Mouse (Mus musculus) heart, embryonic 12.5 days (tissue): ENCODE results near the gene Eif5a. TPM values are rescaled to one million over a fixed set of nuclear protein-coding genes. Genes with fewer than 3 reads are reported as not detected.
"Not testable (repeated sequence)": the region's sequence is repeated elsewhere in the genome, so short reads cannot be mapped to it uniquely, and the experiment has no call there.

Experiments
- ATAC-seq: fragments of 200-750 bp; cut with Nextera tagmentation; 2 replicates; pipeline ENCODE4 v1.8.0; 2017; ENCODE audit warnings: moderate TSS enrichment, moderate library complexity; ENCODE audit not compliant: insufficient number of reproducible peaks, low FRiP score
- H3K27ac ChIP-seq: fragments of 300-500 bp; sonication (generic); 2 replicates; pipeline ENCODE4 v1.5.1; 2016; ENCODE audit warnings: mild to moderate bottlenecking, moderate library complexity; ENCODE audit not compliant: poor library complexity, severe bottlenecking
- H3K27me3 ChIP-seq: fragments of 300-500 bp; sonication (generic); replicated peaks from 2 replicates; pipeline ENCODE4 v1.6.1; 2016; ENCODE audit warnings: mild to moderate bottlenecking, moderate library complexity
- H3K36me3 ChIP-seq: fragments of 300-500 bp; sonication (generic); 2 replicates; pipeline ENCODE4 v1.6.1; 2016; ENCODE audit warnings: mild to moderate bottlenecking, moderate library complexity
- H3K4me1 ChIP-seq: fragments of 300-500 bp; sonication (generic); replicated peaks from 2 replicates; pipeline ENCODE4 v1.6.1; 2016; ENCODE audit warnings: mild to moderate bottlenecking
- H3K4me2 ChIP-seq: fragments of 300-500 bp; sonication (generic); 2 replicates; pipeline ENCODE4 v1.6.1; 2016; ENCODE audit warnings: mild to moderate bottlenecking, moderate library complexity
- H3K4me3 ChIP-seq: fragments of 300-500 bp; sonication (generic); 2 replicates; pipeline ENCODE4 v1.5.1; 2016; ENCODE audit warnings: mild to moderate bottlenecking
- H3K9ac ChIP-seq: fragments of 300-500 bp; sonication (generic); 2 replicates; pipeline ENCODE4 v1.6.1; 2016; ENCODE audit warnings: mild to moderate bottlenecking, moderate library complexity
- H3K9me3 ChIP-seq: fragments of 300-500 bp; sonication (generic); replicated peaks from 2 replicates; pipeline ENCODE4 v1.6.1; 2016; ENCODE audit warnings: mild to moderate bottlenecking, moderate library complexity
- WGBS: fragments of 180-500 bp; shearing (Covaris S2); methylation state at CpG from one replicate; pipeline ENCODE4 v1.1.7; 2016; 5-methylcytosine and 5-hydroxymethylcytosine counted together
- polyA plus RNA-seq: library from polyadenylated mRNA; unstranded; fragments of >200 nt; fragmentation: Nextera tagmentation; extraction: Ambion mirVana; gene quantifications from 2 replicates; pipeline ENCODE4 v1.2.1, GENCODE M21; 2016

The Eif5a gene
- polyA plus RNA-seq, 1 experiment from 2014 or later, result 1,286 TPM

- Histone ChIP-seq H3K4me1 (peaks cover 44% of the 10 kb centered on the region), H3K9me3 (no peaks in the 10 kb centered on the region), H3K9ac (peak overlapping the region; percentile 99), H3K4me2 (peak overlapping the region; percentile 81), H3K4me3 (peak overlapping the region; percentile 91), H3K27me3 (no peaks in the 10 kb centered on the region), H3K27ac (peak overlapping the region; percentile 97), H3K36me3 (peaks cover 45% of the 10 kb centered on the region)
- ATAC-seq, result no peak
- 78% methylated on average over 9 of the region's 9 CpGs for WGBS
Measured at GRCm38 (mm10) chr11:69919053-69919452, 2.7 kb downstream of the Eif5a start.

DNA sequence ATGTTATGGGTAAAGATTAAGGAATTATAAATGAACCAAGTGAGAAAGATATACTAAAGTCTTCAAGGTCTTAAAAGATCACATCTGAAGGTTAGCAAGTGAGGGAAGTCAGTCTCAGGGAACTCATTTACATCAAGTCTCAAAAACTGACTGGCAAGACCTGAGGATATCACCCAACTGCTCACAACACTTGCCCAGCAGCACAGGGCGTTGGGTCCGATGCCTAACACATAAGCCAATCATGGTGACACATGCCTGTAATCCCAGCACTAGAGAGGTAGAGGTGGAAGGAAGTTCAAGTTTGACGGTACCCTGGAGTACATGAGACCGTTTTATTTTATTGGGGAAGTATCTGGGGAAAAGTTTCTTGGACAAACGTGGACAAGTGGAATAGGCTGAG, 3.6 kb downstream of the Eif5a start:
- Histone ChIP-seq H3K4me3 (no peak overlapping the region), H3K9me3 (no peaks in the 10 kb centered on the region), H3K36me3 (peaks cover 47% of the 10 kb centered on the region), H3K27me3 (no peaks in the 10 kb centered on the region), H3K4me2 (no peak overlapping the region), H3K4me1 (peaks cover 49% of the 10 kb centered on the region), H3K27ac (no peak overlapping the region), H3K9ac (no peak overlapping the region)
- ATAC-seq, result no peak
- WGBS, result 85% methylated on average over 5 of the region's 5 CpGs

DNA sequence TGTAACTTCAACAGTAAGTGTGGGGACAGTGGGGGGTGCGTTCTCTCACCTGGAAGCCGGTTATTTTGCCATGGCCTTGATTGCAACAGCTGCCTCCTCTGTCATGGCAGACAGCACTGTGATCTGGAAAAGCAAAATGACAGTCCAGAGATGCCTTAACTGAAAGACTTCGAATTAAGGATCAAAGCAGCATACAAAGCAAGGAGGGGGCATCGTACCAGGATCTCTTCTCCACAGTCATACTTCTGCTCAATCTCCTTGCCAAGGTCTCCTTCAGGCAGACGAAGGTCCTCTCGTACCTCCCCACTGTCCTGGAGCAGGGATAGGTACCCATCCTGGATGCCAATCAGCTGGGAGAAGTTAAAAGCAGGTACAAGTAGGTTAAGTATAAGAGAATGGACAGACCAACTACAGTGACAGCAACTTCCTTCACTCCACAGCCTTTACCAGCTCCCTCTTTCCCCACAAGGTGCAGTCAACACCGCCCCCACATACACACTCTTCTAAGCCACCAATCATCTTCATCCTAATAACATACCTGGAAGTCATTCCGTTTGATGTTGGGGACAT, 4.3 kb downstream of the Eif5a start:
- WGBS, result 83% methylated on average over 8 of the region's 8 CpGs
- H3K27ac ChIP-seq, result no peak overlapping the region
- no peak for ATAC-seq
- H3K9ac ChIP-seq, result no peak overlapping the region
- H3K4me3 ChIP-seq, result no peak overlapping the region
- H3K9me3 ChIP-seq, result no peaks in the 10 kb centered on the region
- H3K27me3 ChIP-seq, result no peaks in the 10 kb centered on the region
- H3K4me1 ChIP-seq, result peaks cover 51% of the 10 kb centered on the region
- peaks cover 54% of the 10 kb centered on the region for H3K36me3 ChIP-seq
- no peak overlapping the region for H3K4me2 ChIP-seq

DNA sequence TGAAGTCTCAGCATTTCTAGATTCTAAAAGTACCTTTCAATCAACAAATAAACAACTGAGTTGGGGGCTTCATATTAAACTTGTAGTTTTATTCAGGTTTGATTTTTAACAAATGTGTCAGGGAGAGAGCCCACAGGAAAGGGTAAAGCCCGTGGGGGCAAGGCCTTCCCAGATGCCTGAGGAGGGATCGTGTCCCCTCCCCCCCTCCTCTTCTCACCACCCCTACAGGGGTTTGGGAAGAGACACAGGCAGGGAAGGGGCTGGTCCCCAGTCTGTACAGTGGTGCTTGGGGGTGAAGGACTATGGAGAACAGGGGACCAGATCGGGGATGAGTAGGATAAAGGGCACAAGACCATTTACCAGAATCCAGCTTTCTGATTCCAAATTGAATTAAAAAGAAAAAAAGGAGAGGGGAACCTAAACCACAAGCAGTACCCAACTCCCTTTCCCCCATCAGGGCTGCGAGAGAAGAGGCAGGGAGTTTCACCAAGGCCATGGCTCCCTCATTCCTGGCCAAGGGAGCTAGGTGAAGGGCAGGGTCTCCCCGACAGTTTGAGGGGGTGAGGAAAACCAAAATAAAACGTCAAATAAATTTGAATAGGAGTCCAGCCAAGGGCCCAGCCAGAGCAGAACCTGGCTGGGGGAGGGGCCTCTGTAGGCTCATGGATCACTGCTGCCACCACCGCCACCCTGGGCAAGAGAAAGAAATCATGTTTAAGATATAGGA, 4.9 kb downstream of the Eif5a start:
- H3K9me3 ChIP-seq, H3K4me3 ChIP-seq, H3K27me3 ChIP-seq, H3K9ac ChIP-seq, ATAC-seq, H3K27ac ChIP-seq: not testable (repeated sequence)
- H3K36me3 ChIP-seq, result peaks cover 60% of the 10 kb centered on the region
- 0 out of 2 replicates have a peak overlapping the region, but pooled peaks have one; percentile 98 for H3K4me2 ChIP-seq
- 54% methylated on average over 7 of the region's 7 CpGs for WGBS
- peaks cover 47% of the 10 kb centered on the region for H3K4me1 ChIP-seq

GRCm38 (mm10) chr11:69915667-69916627, 5.8 kb downstream of the Eif5a start:
- H3K4me1 ChIP-seq, result peaks cover 47% of the 10 kb centered on the region
- H3K27ac ChIP-seq, result peak overlapping the region; percentile 6; the same call in 1 of the 2 replicates
- H3K4me2 ChIP-seq, result peak overlapping the region; percentile 98
- no peaks in the 10 kb centered on the region for H3K27me3 ChIP-seq
- ATAC-seq, result peak; percentile 23; the same call in 1 of the 2 replicates
- WGBS, result 53% methylated on average over 5 of the region's 5 CpGs
- no peaks in the 10 kb centered on the region for H3K9me3 ChIP-seq
- H3K4me3 ChIP-seq, result peak overlapping the region; percentile 92
- 0 out of 2 replicates have a peak overlapping the region, but pooled peaks have one; percentile 3 for H3K9ac ChIP-seq
- peaks cover 69% of the 10 kb centered on the region for H3K36me3 ChIP-seq

- Histone ChIP-seq H3K27me3 (no peaks in the 10 kb centered on the region), H3K4me3 (peak overlapping the region; percentile 92), H3K9me3 (no peaks in the 10 kb centered on the region), H3K4me2 (peak overlapping the region; percentile 98), H3K9ac (peak overlapping the region; percentile 93), H3K4me1 (peaks cover 47% of the 10 kb centered on the region), H3K36me3 (peaks cover 79% of the 10 kb centered on the region), H3K27ac (no peak overlapping the region)
- WGBS, result 34% methylated on average over 9 of the region's 9 CpGs
- ATAC-seq, result no peak
Measured at GRCm38 (mm10) chr11:69914917-69915430, 6.8 kb downstream of the Eif5a start.

- Histone ChIP-seq H3K27ac (peak overlapping the region; percentile 84), H3K4me1 (peaks cover 43% of the 10 kb centered on the region)
- ATAC-seq, result no peak
Measured at GRCm38 (mm10) chr11:69914372-69914764, 7.4 kb downstream of the Eif5a start.

DNA sequence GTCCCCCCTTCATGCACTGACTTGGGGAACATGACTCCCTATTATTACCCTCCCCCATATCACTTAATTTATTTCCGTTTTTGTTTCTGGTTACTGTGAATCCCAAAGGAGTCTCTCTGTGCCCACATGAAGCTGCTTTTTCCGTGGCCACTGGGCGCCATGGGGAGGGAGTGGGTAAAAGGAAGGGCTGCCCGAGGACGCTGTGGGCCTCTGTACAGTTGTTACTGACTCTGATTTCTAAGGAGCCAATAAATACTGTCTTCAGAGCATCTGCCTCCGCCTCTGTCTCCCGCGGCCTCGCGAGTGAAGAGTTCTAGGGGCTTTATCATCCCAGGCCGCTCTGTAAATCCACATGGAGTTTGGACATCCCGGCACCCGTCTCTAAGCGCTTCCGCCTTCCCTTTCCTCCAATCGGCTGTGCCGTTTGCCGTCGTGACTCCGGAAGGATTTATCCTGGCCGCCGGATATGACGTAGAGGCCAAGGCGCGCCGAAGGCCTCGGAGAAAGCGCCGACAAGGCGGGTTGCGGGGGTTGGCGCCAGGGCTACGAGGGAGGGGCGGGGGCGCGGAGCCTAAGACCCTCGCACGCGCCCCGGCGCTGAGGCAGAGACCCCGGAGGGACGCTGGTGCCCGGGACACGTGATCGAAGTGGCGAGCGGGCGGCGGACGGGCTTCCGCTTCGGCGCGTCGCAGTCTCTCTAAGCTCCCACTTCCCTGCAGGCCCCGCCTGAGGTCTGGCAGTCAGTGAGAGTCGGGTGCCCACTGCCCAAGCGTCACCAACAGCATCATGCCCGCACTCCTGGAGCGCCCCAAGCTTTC, 8.0 kb downstream of the Eif5a start, which contains the start of gene Gps2:
Gene Gps2 (plus strand): TSS at position 335 of the 818 bp plus-strand sequence.
- 1% methylated on average over 61 of the region's 61 CpGs for whole genome bisulfite sequencing
- Histone ChIP-seq H3K27ac (peak within 1 kb of the TSS; percentile 84), H3K4me3 (peak within 1 kb of the TSS; percentile 92), H3K36me3 (peaks cover 86% of the 10 kb centered on the region), H3K9ac (peak within 1 kb of the TSS; percentile 93), H3K4me2 (peak within 1 kb of the TSS; percentile 98), H3K4me1 (peaks cover 37% of the 10 kb centered on the region), H3K9me3 (no peaks in the 10 kb centered on the region), H3K27me3 (no peaks in the 10 kb centered on the region)
- peak; percentile 88 for ATAC-seq

More at GRCm38 (mm10) chr11:69914372-69914764, 7.4 kb downstream of the Eif5a start:
- WGBS, result 2% methylated on average over 17 of the region's 17 CpGs
- H3K4me2 ChIP-seq, result peak overlapping the region; percentile 98
- no peaks in the 10 kb centered on the region for H3K9me3 ChIP-seq
- no peaks in the 10 kb centered on the region for H3K27me3 ChIP-seq
- peak overlapping the region; percentile 92 for H3K4me3 ChIP-seq
- H3K36me3 ChIP-seq, result peaks cover 85% of the 10 kb centered on the region
- peak overlapping the region; percentile 93 for H3K9ac ChIP-seq

- 75% methylated on average over 15 of the region's 15 CpGs for WGBS
- peaks cover 30% of the 10 kb centered on the region for H3K4me1 ChIP-seq
- peak overlapping the region; percentile 92 for H3K4me3 ChIP-seq
- no peaks in the 10 kb centered on the region for H3K27me3 ChIP-seq
- no peak for ATAC-seq
- no peaks in the 10 kb centered on the region for H3K9me3 ChIP-seq
- peaks cover 86% of the 10 kb centered on the region for H3K36me3 ChIP-seq
- H3K27ac ChIP-seq, result 0 out of 2 replicates have a peak overlapping the region, but pooled peaks have one; percentile 84
- H3K4me2 ChIP-seq, result peak overlapping the region; percentile 98
- H3K9ac ChIP-seq, result peak overlapping the region; percentile 93
Measured at GRCm38 (mm10) chr11:69912716-69913530, 8.8 kb downstream of the Eif5a start.
